Mouse (Mus musculus): ENCODE results near the gene Mfsd6. TPM values are rescaled to one million over a fixed set of nuclear protein-coding genes. Genes with fewer than 3 reads are reported as not detected.
A peak's percentile ranks its signal among the peaks of the same experiment; 100 is the strongest.

Gene Mfsd6
- polyA plus RNA-seq, 1 experiment from 2014 or later, result 3.9 TPM

GRCm38 (mm10) chr1:52653366-52653765 is 73.9 kb downstream of the Mfsd6 start:
- H3K27ac ChIP-seq, result no peak overlapping the region
- WGBS, result 87% methylated on average over 1 of the region's 1 CpGs
- H3K4me1 ChIP-seq, result no peaks in the 10 kb centered on the region
- H3K4me3 ChIP-seq (replicated peaks), result no peak overlapping the region
- no peaks in the 10 kb centered on the region for H3K9me3 ChIP-seq
- H3K9ac ChIP-seq, result no peak overlapping the region
- no peak for ATAC-seq (ENCODE audit: low FRiP score)
- peaks cover 19% of the 10 kb centered on the region for H3K36me3 ChIP-seq (replicated peaks)
- H3K4me2 ChIP-seq, result no peak overlapping the region
- H3K27me3 ChIP-seq, result no peaks in the 10 kb centered on the region

DNA sequence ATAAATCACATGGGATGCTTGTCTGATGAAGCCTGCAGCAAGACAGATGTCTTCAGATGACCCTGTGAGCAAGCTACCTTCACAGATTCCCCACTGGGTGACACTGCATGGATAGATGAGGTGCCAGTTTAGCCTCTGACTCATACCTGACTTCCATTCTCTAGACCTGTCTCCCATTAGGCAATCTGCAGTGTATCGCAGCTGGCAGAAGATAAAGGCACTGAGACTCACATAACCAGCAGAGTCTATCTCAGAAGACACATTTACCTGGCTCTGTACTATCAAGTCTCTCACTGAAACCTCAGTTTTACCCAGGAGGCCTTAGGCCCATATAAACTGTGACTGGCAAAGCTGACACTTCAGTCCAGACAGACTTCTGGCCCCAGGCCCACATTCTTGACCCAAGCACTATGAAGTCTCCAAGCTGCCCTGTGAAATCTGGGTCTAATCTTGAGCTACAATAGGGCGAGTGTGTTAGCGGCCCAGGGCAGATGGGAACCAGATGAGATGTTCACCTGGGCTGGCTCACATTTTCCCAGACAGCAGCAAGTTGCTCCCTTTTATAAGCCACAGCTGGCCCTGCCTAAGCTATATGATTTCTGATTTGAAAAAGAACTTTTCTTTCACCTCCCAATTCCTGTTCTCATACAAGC is 74.5 kb downstream of the Mfsd6 start:
- no peak overlapping the region for H3K4me3 ChIP-seq (replicated peaks)
- no peak overlapping the region for H3K4me2 ChIP-seq
- peaks cover 13% of the 10 kb centered on the region for H3K36me3 ChIP-seq (replicated peaks)
- no peaks in the 10 kb centered on the region for H3K9me3 ChIP-seq
- H3K27me3 ChIP-seq, result no peaks in the 10 kb centered on the region
- ATAC-seq (ENCODE audit: low FRiP score), result no peak
- H3K9ac ChIP-seq, result no peak overlapping the region
- no peaks in the 10 kb centered on the region for H3K4me1 ChIP-seq
- H3K27ac ChIP-seq, result no peak overlapping the region
- 90% methylated on average over 3 of the region's 3 CpGs for WGBS

GRCm38 (mm10) chr1:52650066-52650465 is 77.2 kb downstream of the Mfsd6 start:
- WGBS, result 93% methylated on average over 5 of the region's 5 CpGs
- no peak for ATAC-seq (ENCODE audit: low FRiP score)
- H3K4me3 ChIP-seq (replicated peaks), result no peak overlapping the region
- no peak overlapping the region for H3K9ac ChIP-seq
- H3K27ac ChIP-seq, result no peak overlapping the region
- H3K27me3 ChIP-seq, result no peaks in the 10 kb centered on the region
- H3K4me2 ChIP-seq, result no peak overlapping the region
- H3K4me1 ChIP-seq, result no peaks in the 10 kb centered on the region
- no peaks in the 10 kb centered on the region for H3K9me3 ChIP-seq
- H3K36me3 ChIP-seq (replicated peaks), result peaks cover 28% of the 10 kb centered on the region

DNA sequence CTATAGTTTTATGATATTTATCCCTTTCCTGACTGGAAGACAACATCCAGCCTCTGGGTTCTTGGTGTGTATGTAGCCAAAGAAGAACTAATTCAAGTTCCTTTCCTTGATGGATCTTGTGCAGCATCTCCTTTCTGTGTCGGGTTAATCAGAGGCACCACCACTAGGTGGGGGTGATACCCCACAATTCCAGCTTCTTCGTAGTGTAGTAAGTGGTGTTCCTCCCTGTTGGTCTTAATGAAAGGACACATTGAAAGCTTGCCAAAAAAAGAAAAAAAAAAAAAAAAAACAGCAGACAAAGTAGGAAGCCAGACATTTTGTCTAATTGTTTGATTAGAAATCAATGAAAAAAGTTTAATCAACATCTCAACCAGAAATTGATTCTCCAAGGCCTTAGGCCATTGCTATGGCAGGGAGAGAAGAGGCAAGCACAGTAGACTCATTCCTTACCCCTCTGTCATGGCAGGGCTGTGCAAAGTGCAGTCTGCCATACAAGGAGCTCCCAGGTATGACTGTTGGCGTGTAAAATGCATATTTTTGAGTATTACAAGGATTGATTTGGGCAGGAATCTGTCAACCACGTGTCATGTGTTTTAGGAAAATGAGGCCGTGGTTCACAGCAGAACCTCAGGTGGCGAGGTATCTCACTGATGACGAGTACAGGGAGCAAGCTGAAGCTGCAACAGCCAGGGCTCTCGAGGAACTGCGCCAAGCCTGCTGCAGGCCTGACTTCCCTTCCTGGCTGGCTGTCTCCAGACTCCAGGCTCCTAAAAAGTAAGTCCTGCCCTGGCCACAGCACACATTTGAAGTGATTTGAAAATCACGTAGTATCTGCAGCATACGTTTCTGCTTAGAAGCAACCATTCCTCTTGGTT is 78.9 kb downstream of the Mfsd6 start:
- ATAC-seq (ENCODE audit: low FRiP score), result peak; percentile 79; the same call in 1 of the 2 replicates
- H3K27me3 ChIP-seq, result no peaks in the 10 kb centered on the region
- H3K4me3 ChIP-seq (replicated peaks), result no peak overlapping the region
- peaks cover 30% of the 10 kb centered on the region for H3K36me3 ChIP-seq (replicated peaks)
- no peaks in the 10 kb centered on the region for H3K9me3 ChIP-seq
- H3K9ac ChIP-seq, result no peak overlapping the region
- H3K27ac ChIP-seq, result no peak overlapping the region
- no peak overlapping the region for H3K4me2 ChIP-seq
- H3K4me1 ChIP-seq, result no peaks in the 10 kb centered on the region
- 85% methylated on average over 11 of the region's 11 CpGs for WGBS

- H3K4me1 ChIP-seq, result no peaks in the 10 kb centered on the region
- no peaks in the 10 kb centered on the region for H3K27me3 ChIP-seq
- ATAC-seq (ENCODE audit: low FRiP score), result no peak
- H3K9me3 ChIP-seq, result no peaks in the 10 kb centered on the region
- H3K4me3 ChIP-seq (replicated peaks), result no peak overlapping the region
- peaks cover 30% of the 10 kb centered on the region for H3K36me3 ChIP-seq (replicated peaks)
- 91% methylated on average over 4 of the region's 4 CpGs for WGBS
- no peak overlapping the region for H3K9ac ChIP-seq
- H3K4me2 ChIP-seq, result no peak overlapping the region
- no peak overlapping the region for H3K27ac ChIP-seq
These were observed 86.5 kb downstream of the Mfsd6 start for GRCm38 (mm10) chr1:52640736-52641135.

- H3K27ac ChIP-seq, result no peak overlapping the region
- no peaks in the 10 kb centered on the region for H3K4me1 ChIP-seq
- H3K9ac ChIP-seq, result no peak overlapping the region
- no peak overlapping the region for H3K4me3 ChIP-seq (replicated peaks)
- no peak overlapping the region for H3K4me2 ChIP-seq
- no peaks in the 10 kb centered on the region for H3K9me3 ChIP-seq
- WGBS, result 95% methylated on average over 6 of the region's 6 CpGs
- no peaks in the 10 kb centered on the region for H3K27me3 ChIP-seq
- ATAC-seq (ENCODE audit: low FRiP score), result no peak
- peaks cover 29% of the 10 kb centered on the region for H3K36me3 ChIP-seq (replicated peaks)
These were observed 87.0 kb downstream of the Mfsd6 start for GRCm38 (mm10) chr1:52640266-52640665.

DNA sequence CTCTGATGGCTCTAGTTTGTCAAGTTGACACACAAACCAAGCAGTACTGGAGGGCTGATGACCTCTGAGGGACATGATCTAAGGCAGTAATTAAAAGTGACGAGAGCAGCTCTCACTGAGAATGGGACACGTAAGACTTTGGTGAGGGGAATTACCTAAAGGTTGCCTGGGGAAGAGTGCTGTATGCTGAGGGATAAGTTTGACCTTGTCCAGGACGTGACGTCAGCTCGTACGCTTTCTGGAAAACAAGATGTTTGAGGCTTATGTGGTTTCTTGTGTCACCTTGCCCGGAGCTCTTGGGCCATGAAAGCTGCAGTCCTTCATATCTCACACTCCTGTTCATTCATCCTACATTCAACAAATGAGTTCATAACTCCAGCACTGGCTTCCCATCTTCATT is 88.2 kb downstream of the Mfsd6 start:
- no peaks in the 10 kb centered on the region for H3K27me3 ChIP-seq
- H3K27ac ChIP-seq, result no peak overlapping the region
- H3K9ac ChIP-seq, result no peak overlapping the region
- ATAC-seq (ENCODE audit: low FRiP score), result no peak
- no peak overlapping the region for H3K4me2 ChIP-seq
- H3K4me3 ChIP-seq (replicated peaks), result no peak overlapping the region
- WGBS, result 96% methylated on average over 7 of the region's 7 CpGs
- no peaks in the 10 kb centered on the region for H3K9me3 ChIP-seq
- peaks cover 32% of the 10 kb centered on the region for H3K36me3 ChIP-seq (replicated peaks)
- no peaks in the 10 kb centered on the region for H3K4me1 ChIP-seq

DNA sequence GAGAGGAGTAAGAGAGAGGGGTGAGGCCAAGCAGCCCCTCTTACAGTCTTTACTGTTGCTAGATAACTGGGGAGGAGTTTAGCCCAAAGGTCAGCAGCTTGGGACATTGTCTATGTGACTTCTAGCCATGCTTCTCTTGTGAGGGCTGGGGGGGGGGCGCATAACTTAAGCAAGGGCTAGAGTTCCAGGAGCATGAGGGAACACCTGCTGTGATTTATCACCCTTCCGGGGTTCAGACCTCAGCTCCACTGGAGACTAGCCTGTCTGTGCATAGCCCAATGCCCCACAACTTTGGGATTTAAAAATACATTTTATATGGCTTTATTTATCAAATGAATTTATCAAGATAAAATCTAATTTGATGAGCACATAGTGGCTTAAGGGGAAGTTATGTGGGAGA is 89.2 kb downstream of the Mfsd6 start:
- ATAC-seq (ENCODE audit: low FRiP score), result no peak
- H3K36me3 ChIP-seq (replicated peaks), result peaks cover 32% of the 10 kb centered on the region
- no peak overlapping the region for H3K4me3 ChIP-seq (replicated peaks)
- H3K9me3 ChIP-seq, result no peaks in the 10 kb centered on the region
- no peak overlapping the region for H3K9ac ChIP-seq
- no peak overlapping the region for H3K4me2 ChIP-seq
- 90% methylated on average over 2 of the region's 2 CpGs for WGBS
- H3K4me1 ChIP-seq, result no peaks in the 10 kb centered on the region
- no peaks in the 10 kb centered on the region for H3K27me3 ChIP-seq
- no peak overlapping the region for H3K27ac ChIP-seq

GRCm38 (mm10) chr1:52635932-52636331 is 91.3 kb downstream of the Mfsd6 start:
- ATAC-seq (ENCODE audit: low FRiP score), result no peak
- H3K27ac ChIP-seq, result no peak overlapping the region
- WGBS, result 93% methylated on average over 3 of the region's 3 CpGs
- H3K9me3 ChIP-seq, result no peaks in the 10 kb centered on the region
- peaks cover 32% of the 10 kb centered on the region for H3K36me3 ChIP-seq (replicated peaks)
- H3K4me1 ChIP-seq, result peaks cover 12% of the 10 kb centered on the region
- H3K4me2 ChIP-seq, result no peak overlapping the region
- no peak overlapping the region for H3K9ac ChIP-seq
- H3K4me3 ChIP-seq (replicated peaks), result no peak overlapping the region
- H3K27me3 ChIP-seq, result no peaks in the 10 kb centered on the region

GRCm38 (mm10) chr1:52634251-52634650 is 93.0 kb downstream of the Mfsd6 start:
- Histone ChIP-seq H3K4me3 (replicated peaks) (no peak overlapping the region), H3K36me3 (replicated peaks) (peaks cover 24% of the 10 kb centered on the region), H3K4me2 (no peak overlapping the region), H3K9me3 (no peaks in the 10 kb centered on the region), H3K4me1 (peaks cover 12% of the 10 kb centered on the region), H3K27me3 (no peaks in the 10 kb centered on the region), H3K27ac (no peak overlapping the region), H3K9ac (no peak overlapping the region)
- ATAC-seq (ENCODE audit: low FRiP score), result no peak
- WGBS, result 91% methylated on average over 6 of the region's 6 CpGs

GRCm38 (mm10) chr1:52631570-52631969 is 95.7 kb downstream of the Mfsd6 start:
- H3K36me3 ChIP-seq (replicated peaks), result peaks cover 10% of the 10 kb centered on the region; the same call in 1 of the 2 replicates
- 74% methylated on average over 2 of the region's 2 CpGs for WGBS
- H3K9me3 ChIP-seq, result no peaks in the 10 kb centered on the region
- H3K4me3 ChIP-seq (replicated peaks), result peak overlapping the region; percentile 85
- peak overlapping the region; percentile 49 for H3K4me2 ChIP-seq
- peak overlapping the region; percentile 77 for H3K9ac ChIP-seq
- H3K4me1 ChIP-seq, result peaks cover 12% of the 10 kb centered on the region
- no peak overlapping the region for H3K27ac ChIP-seq
- H3K27me3 ChIP-seq, result no peaks in the 10 kb centered on the region
- ATAC-seq (ENCODE audit: low FRiP score), result no peak; the same call in 1 of the 2 replicates

DNA sequence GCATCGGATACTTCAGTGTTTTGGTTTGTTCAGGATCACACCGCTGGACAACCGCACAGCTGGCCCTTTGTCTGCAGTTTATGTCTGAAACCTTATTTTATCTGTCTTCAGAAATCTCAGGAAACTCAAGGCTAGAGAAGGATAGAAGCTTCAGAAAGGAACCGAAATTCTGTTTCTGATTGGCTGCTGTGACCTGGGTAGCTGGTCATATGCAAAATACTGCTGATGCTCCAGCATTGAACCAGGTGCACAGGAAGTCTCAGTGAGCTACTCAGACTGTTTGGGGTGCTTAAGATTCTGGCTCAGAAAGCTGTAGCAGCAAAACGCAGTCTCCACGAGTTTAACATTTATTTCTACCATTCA is 96.3 kb downstream of the Mfsd6 start:
- no peaks in the 10 kb centered on the region for H3K27me3 ChIP-seq
- H3K9ac ChIP-seq, result peak overlapping the region; percentile 77
- peak; percentile 79 for ATAC-seq (ENCODE audit: low FRiP score)
- H3K36me3 ChIP-seq (replicated peaks), result peaks cover 10% of the 10 kb centered on the region; the same call in 1 of the 2 replicates
- WGBS, result 0% methylated on average over 6 of the region's 6 CpGs
- H3K4me3 ChIP-seq (replicated peaks), result peak overlapping the region; percentile 85
- peaks cover 12% of the 10 kb centered on the region for H3K4me1 ChIP-seq
- no peaks in the 10 kb centered on the region for H3K9me3 ChIP-seq
- H3K4me2 ChIP-seq, result peak overlapping the region; percentile 49
- H3K27ac ChIP-seq, result peak overlapping the region; percentile 85

Measured in forebrain, embryonic 12.5 days (tissue).